ENCODE assay signal across 8 mouse cellular contexts in the genomic region with DNA sequence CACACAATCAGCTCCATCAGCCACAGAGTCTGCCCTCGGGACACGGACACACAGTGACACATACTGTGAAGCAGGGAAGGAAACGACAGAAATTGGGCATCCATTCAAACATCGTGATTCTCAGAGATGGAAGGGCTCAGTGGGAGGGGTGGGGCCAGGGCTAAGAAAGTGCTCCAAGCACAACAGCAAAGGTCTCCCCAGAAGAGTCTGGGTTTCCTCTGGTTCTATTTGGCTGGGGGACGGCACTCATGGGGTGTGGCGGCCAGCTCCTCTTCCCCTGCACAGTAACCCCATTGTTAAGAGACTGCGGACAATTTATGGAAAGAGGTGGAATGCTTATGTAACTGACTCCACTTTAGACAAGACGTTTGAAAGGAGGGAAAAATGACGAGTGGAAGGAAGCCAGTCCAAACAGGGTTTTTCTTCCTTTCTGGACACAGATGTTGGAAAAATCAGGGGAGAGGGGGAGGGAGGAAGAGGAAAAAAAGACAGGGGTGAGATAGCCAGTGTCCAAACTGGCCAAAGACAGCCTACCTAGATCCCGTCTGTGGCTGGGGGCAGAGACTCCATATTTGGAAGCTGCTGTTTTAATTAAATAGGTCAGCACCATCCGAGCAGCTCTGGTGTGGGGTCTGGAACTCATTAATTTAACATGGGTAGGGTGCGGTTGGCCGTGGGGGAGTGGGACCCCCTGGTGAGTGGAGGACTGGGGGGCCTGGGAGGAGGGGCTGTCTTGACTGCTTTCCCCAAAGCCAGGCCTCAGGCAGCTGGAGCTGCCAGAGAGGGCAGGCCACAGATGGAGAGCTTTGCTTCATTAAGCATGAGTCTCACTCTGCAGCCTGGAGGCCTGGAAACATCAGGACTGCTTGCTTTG. TPM values are rescaled to one million over a fixed set of nuclear protein-coding genes. Genes with fewer than 3 reads are reported as not detected.
DNase-seq lines count a peak whose midpoint lies in the region; ATAC-seq lines count a peak whose summit lies in the region.

No protein-coding gene starts in this region.

- peak; percentile 51 for DNase-seq in testis, postnatal 10 days (ENCODE audit: low spot score)
- DNase-seq in testis, postnatal 14 days (ENCODE audit: low spot score): no peak
- peak; percentile 72 for DNase-seq in heart, postnatal 4 days
- DNase-seq in retina, embryonic 14.5 days (ENCODE audit: low spot score): peak; percentile 74
- DNase-seq in right cerebral cortex, adult 18-20 months: no peak

- H3K27me3 ChIP-seq in forebrain, embryonic 16.5 days (replicated peaks; ENCODE audit: control insufficient read depth, insufficient read depth, low read length): no peaks in the 10 kb centered on the region
- no peaks in the 10 kb centered on the region for H3K27me3 ChIP-seq in limb, embryonic 15.5 days

- no peak overlapping the region for H3K9ac ChIP-seq in forebrain, embryonic 16.5 days (replicated peaks; ENCODE audit: low read depth, low read length)
- H3K9ac ChIP-seq in limb, embryonic 15.5 days: no peak overlapping the region

- H3K36me3 ChIP-seq in forebrain, embryonic 16.5 days (ENCODE audit: control insufficient read depth, insufficient read depth): no peaks in the 10 kb centered on the region
- H3K36me3 ChIP-seq in limb, embryonic 15.5 days: no peaks in the 10 kb centered on the region

- H3K9me3 ChIP-seq in forebrain, embryonic 16.5 days (ENCODE audit: control insufficient read depth, low read length): no peaks in the 10 kb centered on the region
- no peaks in the 10 kb centered on the region for H3K9me3 ChIP-seq in limb, embryonic 15.5 days

- H3K4me1 ChIP-seq in forebrain, embryonic 16.5 days (replicated peaks; ENCODE audit: control insufficient read depth, insufficient read depth, low read length): peaks cover 15% of the 10 kb centered on the region
- H3K4me1 ChIP-seq in limb, embryonic 15.5 days: peaks cover 29% of the 10 kb centered on the region

- no peak overlapping the region for H3K4me3 ChIP-seq in forebrain, embryonic 16.5 days (replicated peaks; ENCODE audit: low read length)
- no peak overlapping the region for H3K4me3 ChIP-seq in limb, embryonic 15.5 days

- peak; percentile 88 for ATAC-seq in forebrain, embryonic 16.5 days
- peak; percentile 90 for ATAC-seq in limb, embryonic 15.5 days (ENCODE audit: insufficient number of reproducible peaks, low FRiP score, low TSS enrichment, low read depth)
- ATAC-seq in inflammation-experienced regulatory T-cells, adult 6 months: no peak

- WGBS in forebrain, embryonic 16.5 days: 12% methylated on average over 13 of the region's 13 CpGs
- 8% methylated on average over 13 of the region's 13 CpGs for WGBS in limb, embryonic 15.5 days

- H3K4me2 ChIP-seq in forebrain, embryonic 16.5 days (ENCODE audit: low read length): no peak overlapping the region
- peak overlapping the region; percentile 22 for H3K4me2 ChIP-seq in limb, embryonic 15.5 days

- H3K27ac ChIP-seq in forebrain, embryonic 16.5 days (ENCODE audit: low read length): peak overlapping the region; percentile 26; the same call in 1 of the 2 replicates
- peak overlapping the region; percentile 94 for H3K27ac ChIP-seq in limb, embryonic 15.5 days

RNA-seq across cellular contexts. Expression of a gene that starts 32.7 kb away (rescaled TPM):
- polyA plus RNA-seq in forebrain, embryonic 16.5 days (2015; fragmentation: Nextera tagmentation; extraction: Ambion mirVana): 38.1 and 41.9 TPM in 2 replicates
- 10 to 100 TPM; 14.9 to 16.7 TPM for total RNA-seq in heart, postnatal 4 days (2021)
- 48.2 and 72.5 TPM in 2 replicates for polyA plus RNA-seq in limb, embryonic 15.5 days (2015; fragmentation: Nextera tagmentation; extraction: Ambion mirVana)
- not detected for polyA plus RNA-seq in inflammation-experienced regulatory T-cells, adult 6 months (2017; shearing (Covaris generic))

RNA-seq across cellular contexts. Expression of a gene that starts 51.9 kb away (rescaled TPM):
- polyA plus RNA-seq in forebrain, embryonic 16.5 days (2015; fragmentation: Nextera tagmentation; extraction: Ambion mirVana): 3.6 and 4.2 TPM in 2 replicates
- total RNA-seq in heart, postnatal 4 days (2021): 1 to 10 TPM; 3.8 to 5.6 TPM
- polyA plus RNA-seq in limb, embryonic 15.5 days (2015; fragmentation: Nextera tagmentation; extraction: Ambion mirVana): 11.5 and 12.0 TPM in 2 replicates
- polyA plus RNA-seq in inflammation-experienced regulatory T-cells, adult 6 months (2017; shearing (Covaris generic)): 1 to 10 TPM in 2 of 3 experiments, under 1 TPM in 1; 0.84 to 2.9 (median 2.8) TPM

Comparison
In these comparisons a context has a peak if more than half of its experiments do, and no peak if none do; other contexts are left out.
1. DNase-seq: peak in testis, postnatal 10 days (single experiment), heart, postnatal 4 days (single experiment) and retina, embryonic 14.5 days (single experiment); none in testis, postnatal 14 days (single experiment) and right cerebral cortex, adult 18-20 months (single experiment).
2. RNA of a gene that starts 32.7 kb away (polyA plus RNA-seq): 48.2 to 72.5 TPM in limb, embryonic 15.5 days and 38.1 to 41.9 TPM in forebrain, embryonic 16.5 days; not detected in inflammation-experienced regulatory T-cells, adult 6 months; every median in the first group is over 10 times any median in the second.